Mouse (Mus musculus) brain, embryonic 14.5 days (tissue): ENCODE results near the gene Tulp1. TPM values are rescaled to one million over a fixed set of nuclear protein-coding genes. Genes with fewer than 3 reads are reported as not detected.
"Not testable (repeated sequence)": the region's sequence is repeated elsewhere in the genome, so short reads cannot be mapped to it uniquely, and the experiment has no call there.

Source experiments
- DNase-seq: peaks from one replicate; pipeline ENCODE4 v3.0.0-alpha.2; 2011; ENCODE audit warnings: low read depth
- CTCF ChIP-seq: fragments of 200-500 bp; IDR thresholded peaks from 2 replicates; pipeline ENCODE4 v1.5.1; 2012; ENCODE audit warnings: inconsistent platforms, mild to moderate bottlenecking, moderate library complexity, borderline replicate concordance; ENCODE audit not compliant: insufficient read depth, insufficient read length; ENCODE audit errors: extremely low read depth
- POLR2A ChIP-seq: fragments of 200-500 bp; IDR thresholded peaks from 2 replicates; pipeline ENCODE4 v1.6.1; 2012; ENCODE audit warnings: mild to moderate bottlenecking, inconsistent platforms, borderline replicate concordance; ENCODE audit not compliant: poor library complexity, insufficient read depth, insufficient read length, severe bottlenecking; ENCODE audit errors: extremely low read depth
- polyA plus RNA-seq: library from polyadenylated mRNA; depleted of rRNA; stranded (reverse); fragments of >200 nt; gene quantifications from 2 replicates; pipeline ENCODE4 v1.2.3, GENCODE M21; 2012; rRNA removed

Gene Tulp1
- 1.3 and 1.9 TPM in 2 replicates for polyA plus RNA-seq

DNA sequence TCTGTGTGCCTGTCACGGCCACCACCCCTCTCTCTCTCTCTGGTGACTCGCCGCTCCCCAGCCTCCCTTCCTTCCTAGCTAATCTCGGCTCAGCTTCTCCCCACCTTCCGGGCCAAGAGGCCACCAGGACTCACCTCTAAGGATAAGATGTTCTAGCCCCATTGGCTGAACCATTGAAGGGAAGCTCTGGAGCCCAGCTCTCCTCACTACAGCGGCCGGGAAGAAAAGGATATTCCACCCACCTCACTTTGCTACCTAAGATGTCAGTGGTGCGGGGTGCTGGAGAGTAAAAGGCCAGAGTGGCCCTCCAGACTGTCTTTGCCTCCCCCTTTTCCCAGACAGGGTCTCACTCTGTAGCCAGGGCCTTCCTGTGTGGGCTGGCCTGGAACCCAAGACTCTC is at the start of gene Tulp1:
Tulp1 (minus strand) TSS at position 101 of the 400 bp plus-strand sequence.
- DNase-seq, result no peak
- TF ChIP-seq CTCF, result no peak
- TF ChIP-seq POLR2A, result no peak

DNA sequence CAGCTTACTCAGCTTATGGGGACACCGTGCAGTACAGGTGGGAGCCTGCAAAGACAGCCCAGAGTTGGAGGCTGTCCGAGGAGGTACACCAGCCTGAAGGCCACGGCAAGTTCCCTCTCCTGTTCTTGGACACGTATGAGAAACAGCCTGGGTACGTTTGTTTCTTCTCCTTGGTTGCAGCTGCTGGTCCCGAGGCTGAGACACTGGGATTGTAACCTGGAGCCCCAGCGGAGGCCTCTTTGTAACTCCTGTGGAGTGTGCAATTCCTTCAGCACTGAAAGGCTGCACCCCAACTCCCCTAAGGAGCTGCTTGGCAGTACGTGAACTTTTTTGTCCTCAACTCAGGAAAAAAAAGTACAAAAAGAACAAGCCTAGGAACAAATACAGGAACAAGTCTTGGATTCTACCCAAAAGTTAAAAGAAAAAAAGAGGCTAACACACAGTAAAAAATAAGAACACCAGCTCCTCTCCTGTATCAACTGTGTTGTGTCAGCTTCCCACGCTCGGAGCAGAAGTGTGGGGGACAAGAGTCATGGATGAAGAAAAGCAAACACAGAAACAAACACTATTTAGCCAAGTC is 46.4 kb upstream of the Tulp1 start:
- TF ChIP-seq POLR2A (no peak), CTCF (no peak)
- DNase-seq, result no peak

DNA sequence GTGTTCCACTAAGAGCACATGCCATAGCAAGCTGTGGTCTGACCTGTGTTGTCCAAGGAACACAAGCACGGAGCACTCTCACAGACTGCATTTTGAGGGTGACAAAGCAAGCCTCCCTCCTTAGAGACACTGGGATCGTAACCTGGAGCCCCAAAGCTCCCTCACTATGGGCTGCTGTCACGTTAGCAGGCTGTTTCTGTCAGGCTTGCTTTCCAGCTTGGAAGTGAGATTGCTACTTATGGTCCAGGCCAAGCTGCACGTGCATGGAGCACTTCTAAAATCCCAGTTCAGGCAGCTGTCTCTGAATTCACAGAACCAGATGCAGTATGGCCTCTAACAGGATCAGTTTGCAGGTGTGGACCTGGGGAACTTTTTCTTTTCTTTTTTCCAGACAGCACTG is 45.7 kb upstream of the Tulp1 start:
- TF ChIP-seq POLR2A (no peak), CTCF (no peak)
- DNase-seq, result no peak

DNA sequence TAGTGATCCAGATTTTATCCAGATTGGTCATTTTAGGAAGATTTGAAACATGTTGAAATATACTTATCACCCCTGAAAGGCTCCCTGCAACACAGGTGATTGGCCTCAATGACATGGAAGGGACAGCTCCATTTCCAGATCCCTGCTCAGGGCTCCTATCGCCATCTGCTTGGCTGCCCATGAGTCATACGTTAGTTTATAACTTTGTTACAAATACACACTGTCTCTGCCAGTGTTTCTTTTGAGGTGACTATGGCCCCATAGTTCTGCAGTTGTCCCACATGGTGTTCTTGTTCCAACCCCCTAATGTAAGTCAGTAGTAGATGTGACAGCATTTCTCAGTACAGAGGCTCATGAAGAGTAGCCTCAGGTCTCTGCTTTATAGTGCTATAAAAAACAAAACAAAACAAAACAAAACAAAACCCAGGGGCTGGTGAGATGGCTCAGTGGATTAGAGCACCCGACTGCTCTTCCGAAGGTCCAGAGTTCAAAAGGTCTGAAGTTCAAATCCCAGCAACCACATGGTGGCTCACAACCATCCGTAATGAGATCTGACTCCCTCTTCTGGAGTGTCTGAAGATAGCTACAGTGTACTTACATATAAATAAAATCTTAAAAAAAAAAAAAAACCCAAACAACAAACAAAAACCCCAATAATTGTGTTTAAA is 43.4 kb upstream of the Tulp1 start:
- DNase-seq, result no peak

DNA sequence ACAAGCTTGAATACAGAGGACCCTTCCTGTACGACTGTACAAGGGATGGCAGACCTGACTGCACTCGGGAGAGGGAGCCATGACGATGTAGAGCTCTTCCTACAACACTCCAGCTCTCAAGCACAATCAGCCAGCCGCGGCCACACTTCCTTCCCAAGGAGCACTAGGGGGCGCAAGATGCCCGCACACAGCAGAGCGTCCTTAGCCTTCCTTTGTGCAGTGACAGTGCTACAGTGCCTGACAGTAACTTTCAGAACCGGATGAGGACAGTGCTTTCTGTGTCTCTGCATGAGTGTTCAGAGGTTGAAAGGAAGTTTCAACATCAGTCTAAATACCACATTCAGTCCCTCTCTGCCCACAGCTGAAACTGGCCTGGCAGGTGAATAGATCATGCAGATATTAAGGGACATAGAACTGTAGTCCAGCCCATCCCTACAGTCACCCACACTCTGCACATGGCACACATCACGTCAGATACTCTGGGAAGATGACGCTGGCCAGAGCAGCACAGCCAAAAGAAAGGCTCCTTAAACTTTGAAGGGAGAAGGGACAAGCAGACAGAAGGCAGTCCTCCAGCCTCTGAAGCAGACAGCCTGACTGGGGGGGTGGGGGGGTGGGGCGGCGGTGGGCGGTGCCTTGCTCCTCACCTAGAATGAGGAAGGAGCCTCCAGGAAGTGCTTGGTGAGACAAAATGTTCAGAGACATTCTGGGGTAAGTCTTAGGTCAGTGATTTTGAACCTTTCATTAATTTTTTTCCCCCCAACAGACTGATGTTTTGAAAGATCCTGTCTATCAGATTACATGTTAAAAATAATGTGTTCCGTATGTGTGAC is 42.6 kb upstream of the Tulp1 start:
- peak; percentile 91 for DNase-seq
- no peak for TF ChIP-seq POLR2A
- TF ChIP-seq CTCF, result peak; percentile 92

More for the DNA sequence above, 43.4 kb upstream of the Tulp1 start:
- TF ChIP-seq POLR2A, result no peak
- TF ChIP-seq CTCF, result no peak

DNA sequence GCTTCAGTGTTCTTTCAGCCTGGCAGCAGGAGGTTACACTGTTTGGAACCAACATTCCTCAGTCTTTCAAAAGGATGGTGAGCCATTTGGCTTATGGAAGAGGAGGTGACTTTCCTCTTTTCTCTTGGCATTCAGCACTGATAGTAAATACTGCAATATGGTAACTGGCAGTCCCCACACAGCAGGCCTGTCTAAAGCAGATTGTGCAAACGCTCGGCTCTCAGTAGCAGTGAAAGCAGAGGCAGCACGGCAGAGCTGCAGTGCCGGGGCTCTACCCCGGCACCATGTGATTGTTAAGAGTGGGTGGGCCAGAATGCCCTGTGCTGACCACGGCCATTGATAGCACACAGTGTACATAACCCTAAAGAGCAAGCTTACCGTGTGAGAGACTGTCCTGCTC is 41.4 kb upstream of the Tulp1 start:
- TF ChIP-seq POLR2A (no peak), CTCF (no peak)
- DNase-seq, result peak; percentile 24

DNA sequence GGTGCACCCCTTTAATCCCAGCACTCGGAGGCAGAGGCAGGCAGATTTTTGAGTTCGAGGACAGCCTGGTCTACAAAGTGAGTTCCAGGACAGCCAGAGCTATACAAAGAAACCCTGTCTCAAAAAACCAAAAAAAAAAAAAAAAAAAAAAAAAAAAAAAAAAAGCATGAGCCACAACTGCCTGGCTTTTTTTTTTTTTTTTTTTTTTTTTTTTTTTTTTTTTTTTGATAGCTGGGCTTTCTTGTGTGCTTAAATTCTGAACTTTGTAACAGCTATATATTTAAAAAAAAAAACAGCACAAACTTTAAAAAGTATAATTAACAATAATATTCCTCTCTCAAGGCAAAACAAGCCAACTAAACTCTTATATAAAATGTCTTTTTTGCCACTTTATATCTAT is 39.7 kb upstream of the Tulp1 start:
- not testable (repeated sequence) for DNase-seq

DNA sequence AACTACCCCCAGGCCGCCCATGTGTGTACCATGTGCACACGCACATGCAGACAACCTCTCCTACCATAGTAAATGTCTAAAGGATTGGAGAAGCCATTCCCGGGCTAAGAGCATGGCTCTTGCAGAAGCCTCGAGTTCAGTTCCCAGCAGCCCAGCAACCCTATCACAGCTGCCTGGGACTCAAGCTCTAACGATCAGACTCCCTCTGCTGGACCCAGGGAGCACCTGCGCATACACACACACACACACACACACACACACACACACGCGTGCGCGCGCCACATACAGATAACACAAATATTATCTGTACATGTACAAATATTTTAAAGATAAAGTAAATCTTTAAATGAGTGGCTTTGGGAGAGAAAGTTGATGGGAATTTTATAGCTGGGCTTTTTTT is 39.3 kb upstream of the Tulp1 start:
- no peak for DNase-seq
- no peak for TF ChIP-seq POLR2A

DNA sequence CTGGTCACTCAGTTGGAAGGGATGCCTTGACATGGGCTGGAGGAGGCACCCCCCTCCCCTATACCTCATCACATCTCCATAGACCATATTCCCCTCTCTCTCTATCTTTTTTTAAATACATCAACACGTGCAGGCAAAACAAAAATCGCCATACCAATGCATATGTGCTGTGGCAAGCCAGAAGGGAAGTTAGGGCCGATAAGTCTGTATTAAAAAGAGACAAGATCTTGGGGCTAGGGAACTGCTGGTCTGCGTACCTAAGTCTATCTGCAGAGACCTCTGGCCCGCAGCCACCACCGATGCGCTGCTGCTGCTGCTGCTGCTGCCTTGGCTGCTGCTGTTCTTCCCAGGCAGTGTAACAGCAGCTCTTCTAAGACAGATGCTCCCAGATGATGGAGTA is 30.0 kb upstream of the Tulp1 start:
- DNase-seq, result no peak
- TF ChIP-seq CTCF, result no peak
- no peak for TF ChIP-seq POLR2A

DNA sequence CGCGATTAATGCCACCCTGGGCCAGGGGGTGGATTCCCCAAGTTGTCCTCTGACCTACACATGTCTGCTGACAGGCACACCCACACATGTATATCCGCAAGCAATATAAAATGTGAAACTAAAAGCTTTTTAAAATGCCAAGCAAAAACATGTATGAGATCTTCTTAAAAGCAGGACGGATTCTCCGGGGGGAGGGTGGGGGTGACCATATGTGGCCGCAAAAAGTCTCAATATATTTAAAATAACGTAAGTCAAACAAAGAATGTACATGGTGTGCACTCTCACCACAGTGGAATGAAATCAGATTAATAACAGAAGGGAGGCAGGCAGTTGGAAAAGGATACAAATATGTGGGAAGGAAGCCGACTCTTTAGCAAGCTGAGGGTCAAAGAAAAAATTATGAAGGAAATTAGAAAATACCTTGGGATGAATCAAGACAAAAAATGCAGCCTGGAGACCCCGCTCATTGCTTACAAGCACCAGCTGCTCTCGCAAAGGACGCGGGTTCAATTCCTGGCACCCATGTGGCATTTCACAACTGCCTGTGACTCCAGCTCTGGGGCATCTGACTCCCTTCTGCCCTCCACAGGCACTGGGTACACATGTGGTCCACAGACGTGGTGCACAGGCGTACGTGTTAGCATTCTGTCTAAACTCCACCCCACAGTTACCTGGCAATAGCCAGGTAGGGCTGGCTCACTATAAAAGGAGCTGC is 29.2 kb upstream of the Tulp1 start:
- TF ChIP-seq CTCF (no peak), POLR2A (no peak)
- DNase-seq, result no peak

DNA sequence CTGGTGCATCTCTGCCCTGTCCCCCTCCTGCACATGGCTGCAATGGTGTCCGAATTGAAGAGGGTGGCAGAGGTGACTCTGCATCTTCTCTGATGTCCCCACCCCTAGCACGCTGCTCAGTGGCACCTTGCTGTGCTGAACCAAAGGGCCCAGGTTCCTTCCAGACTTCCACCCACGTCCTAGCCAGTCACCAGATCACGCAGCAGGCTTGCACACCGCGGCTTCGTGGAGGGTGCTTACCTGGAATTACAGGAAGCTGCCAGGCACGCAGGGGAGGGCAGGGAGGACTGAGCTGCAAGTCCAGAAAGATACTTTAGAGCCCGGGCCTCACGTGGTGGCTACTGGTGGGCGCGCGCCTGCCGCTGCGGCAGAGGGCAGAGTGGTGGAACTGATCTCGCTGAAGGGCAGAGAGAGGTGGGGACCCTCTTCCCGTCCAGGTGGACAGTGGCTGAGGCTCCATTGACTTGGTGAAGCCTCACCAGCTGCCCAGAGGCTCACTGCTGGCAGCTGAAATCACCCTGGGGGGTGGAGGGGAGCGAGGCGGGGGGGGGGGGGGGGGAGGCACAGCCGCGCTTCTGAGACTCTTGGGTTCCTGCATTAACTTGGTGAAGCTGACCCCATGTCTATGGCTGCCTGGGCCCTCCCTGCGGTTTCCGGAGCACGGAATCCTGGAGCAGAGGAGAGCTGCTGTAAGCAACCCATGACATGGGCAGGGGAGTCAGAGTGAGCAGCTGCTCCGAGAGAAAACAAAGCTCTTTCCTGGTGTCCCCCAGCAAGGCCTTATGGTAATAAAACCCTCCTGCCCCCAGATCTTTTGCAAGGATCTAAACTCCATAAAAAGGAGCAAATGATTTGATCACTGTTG is 26.8 kb upstream of the Tulp1 start:
- TF ChIP-seq CTCF, result no peak
- no peak for TF ChIP-seq POLR2A
- no peak for DNase-seq

DNA sequence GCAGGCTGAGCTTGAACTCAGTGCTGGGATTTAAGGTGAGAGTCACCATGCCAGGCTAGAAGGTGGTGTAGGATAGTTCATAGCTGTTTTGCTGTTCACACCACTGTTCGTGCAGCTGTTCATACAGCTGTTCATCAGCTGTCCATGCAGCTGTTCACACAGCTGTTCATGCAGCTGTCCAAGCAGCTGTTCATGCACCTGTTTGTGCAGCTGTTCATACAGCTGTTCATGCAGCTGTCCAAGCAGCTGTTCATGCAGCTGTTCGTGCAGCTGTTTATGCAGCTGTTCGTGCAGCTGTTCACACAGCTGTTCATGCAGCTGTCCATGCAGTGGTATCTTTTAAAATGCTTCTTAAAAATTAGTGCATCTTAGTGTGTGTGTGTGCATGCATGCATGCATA is 23.5 kb upstream of the Tulp1 start:
- no peak for DNase-seq
- TF ChIP-seq POLR2A (no peak), CTCF (no peak)
